Mouse (Mus musculus) cortical plate, adult 2 months (tissue): ENCODE data around the gene Map4k2. TPM values are rescaled to one million over a fixed set of nuclear protein-coding genes. Genes with fewer than 3 reads are reported as not detected.
A peak's percentile ranks its signal among the peaks of the same experiment; 100 is the strongest.

Experiments used
- H3K27ac ChIP-seq: fragments of 200-500 bp; 2 replicates; pipeline ENCODE4 v1.5.1; 2012; ENCODE audit warnings: low read length, control low read depth, inconsistent platforms; ENCODE audit not compliant: insufficient read depth
- H3K4me1 ChIP-seq: fragments of 200-500 bp; 2 replicates; pipeline ENCODE4 v1.6.1; 2011; ENCODE audit warnings: low read length; ENCODE audit not compliant: control insufficient read depth, insufficient read depth
- H3K4me3 ChIP-seq: fragments of 200-500 bp; 2 replicates; pipeline ENCODE4 v1.5.1; 2011; ENCODE audit warnings: mild to moderate bottlenecking, low read length, control low read depth; ENCODE audit not compliant: insufficient read depth
- CTCF ChIP-seq: fragments of 200-500 bp; IDR thresholded peaks from 2 replicates; pipeline ENCODE4 v1.5.1; 2011; ENCODE audit warnings: mild to moderate bottlenecking, control low read depth, low read length; ENCODE audit not compliant: insufficient read depth; ENCODE audit errors: extremely low read depth
- POLR2A ChIP-seq: fragments of 200-500 bp; IDR thresholded peaks from 2 replicates; pipeline ENCODE4 v1.6.1; 2011; ENCODE audit warnings: mild to moderate bottlenecking, low read length, control low read depth; ENCODE audit not compliant: insufficient read depth; ENCODE audit errors: extremely low read depth
- polyA plus RNA-seq: library from polyadenylated mRNA; depleted of rRNA; stranded (reverse); fragments of >200 nt; gene quantifications from 2 replicates; pipeline ENCODE4 v1.2.3, GENCODE M21; 2012

Map4k2 gene
- polyA plus RNA-seq, 1 experiment, result 237 TPM

DNA sequence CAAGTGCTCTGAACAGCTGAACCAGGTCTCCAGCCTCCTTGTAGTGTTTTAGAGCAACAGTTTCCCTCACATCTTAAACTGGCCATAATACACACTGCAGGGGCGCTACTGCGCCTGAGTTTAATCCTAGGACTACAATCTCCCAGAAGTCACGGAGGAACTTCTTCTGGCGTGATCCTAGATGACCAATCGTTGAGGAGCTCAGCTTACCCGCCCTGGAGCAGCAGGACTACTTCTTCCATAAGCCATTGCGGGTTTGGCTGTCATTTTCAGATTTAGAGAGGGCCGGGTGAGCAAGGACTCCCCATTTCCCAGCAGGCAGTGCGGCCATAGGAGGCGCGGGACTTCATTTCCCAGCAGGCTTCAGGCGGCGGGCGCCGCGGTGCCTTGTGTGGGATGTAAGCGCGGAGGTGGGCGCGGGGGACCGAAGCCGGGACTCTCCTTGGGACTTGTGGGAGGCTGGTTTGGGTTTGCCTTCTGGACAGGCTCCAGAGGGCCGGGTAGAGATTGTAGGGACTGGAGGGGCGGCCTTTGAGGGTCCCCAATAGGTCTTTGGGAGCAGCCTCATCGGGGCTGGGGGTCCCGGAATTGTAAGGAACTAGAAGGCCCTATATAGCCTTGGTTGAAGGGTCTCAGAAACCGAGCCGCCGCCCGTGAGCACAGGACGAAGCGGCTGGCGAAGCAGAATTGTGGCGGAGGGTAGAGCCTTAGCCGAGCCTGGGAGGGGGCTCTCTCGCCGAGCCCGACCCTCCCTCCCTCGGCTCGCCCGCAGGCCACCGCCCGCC, 6.1 kb upstream of the Map4k2 start, which contains the start of gene Men1:
TSS of gene Men1 (plus strand) at position 307 of the 785 bp plus-strand sequence.
- H3K4me1 ChIP-seq, result peaks cover 5% of the 10 kb centered on the region; the same call in 1 of the 2 replicates

DNA sequence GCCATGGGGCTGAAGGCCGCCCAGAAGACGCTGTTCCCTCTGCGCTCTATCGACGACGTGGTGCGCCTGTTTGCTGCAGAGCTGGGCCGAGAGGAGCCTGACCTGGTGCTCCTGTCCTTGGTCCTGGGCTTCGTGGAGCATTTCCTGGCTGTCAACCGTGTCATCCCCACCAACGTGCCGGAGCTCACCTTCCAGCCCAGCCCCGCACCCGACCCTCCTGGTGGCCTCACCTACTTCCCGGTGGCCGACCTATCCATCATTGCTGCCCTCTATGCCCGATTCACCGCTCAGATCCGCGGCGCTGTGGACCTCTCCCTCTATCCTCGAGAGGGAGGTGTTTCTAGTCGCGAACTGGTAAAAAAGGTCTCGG, 5.5 kb upstream of the Map4k2 start:
- H3K4me1 ChIP-seq, result peaks cover 5% of the 10 kb centered on the region; the same call in 1 of the 2 replicates
- H3K4me3 ChIP-seq, result peak overlapping the region; percentile 76
- TF ChIP-seq POLR2A (no peak), CTCF (no peak)
- H3K27ac ChIP-seq, result no peak overlapping the region

More for the DNA sequence above, 6.1 kb upstream of the Map4k2 start, which contains the start of gene Men1:
- H3K27ac ChIP-seq, result peak within 1 kb of the TSS; percentile 32; the same call in 1 of the 2 replicates
- peak within 1 kb of the TSS; percentile 76 for H3K4me3 ChIP-seq
- peak; percentile 60; the same call in 1 of the 2 replicates for TF ChIP-seq POLR2A
- TF ChIP-seq CTCF, result no peak

DNA sequence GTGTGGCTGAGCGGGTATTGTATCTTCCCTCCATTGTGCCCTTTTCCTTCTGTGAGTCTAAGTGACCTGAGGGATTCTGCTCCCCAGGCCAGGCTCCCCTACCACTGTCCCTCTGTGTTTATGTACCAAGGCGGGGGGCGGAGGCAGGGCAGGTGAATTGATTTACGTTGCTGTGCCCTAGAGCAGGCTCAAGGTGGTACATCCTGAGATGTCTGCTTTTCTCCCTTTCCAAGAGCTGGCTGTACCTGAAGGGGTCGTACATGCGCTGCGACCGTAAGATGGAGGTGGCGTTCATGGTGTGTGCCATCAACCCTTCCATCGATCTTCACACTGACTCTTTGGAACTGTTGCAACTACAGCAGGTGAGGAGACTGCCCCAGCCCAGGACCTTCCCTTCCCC, 4.0 kb upstream of the Map4k2 start:
- Histone ChIP-seq H3K27ac (no peak overlapping the region), H3K4me3 (no peak overlapping the region), H3K4me1 (peaks cover 5% of the 10 kb centered on the region; the same call in 1 of the 2 replicates)
- TF ChIP-seq POLR2A (no peak), CTCF (no peak)

DNA sequence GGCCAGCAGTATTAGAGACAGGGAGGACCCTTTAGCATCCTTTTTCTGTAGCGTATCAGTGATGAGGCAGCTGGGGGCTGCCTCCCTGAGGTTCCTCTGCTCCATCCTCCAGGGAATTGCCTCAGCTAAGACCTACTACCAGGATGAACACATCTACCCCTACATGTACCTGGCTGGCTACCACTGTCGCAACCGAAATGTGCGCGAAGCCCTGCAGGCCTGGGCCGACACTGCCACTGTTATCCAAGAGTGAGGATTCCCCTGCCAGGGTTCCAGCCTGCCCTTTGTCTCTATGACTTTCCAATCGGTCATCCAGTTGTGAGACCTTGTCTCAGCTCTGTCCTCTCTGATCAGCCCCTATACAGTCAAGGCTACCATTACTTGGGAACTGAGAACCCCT, 2.8 kb upstream of the Map4k2 start:
- Histone ChIP-seq H3K27ac (no peak overlapping the region), H3K4me1 (peaks cover 5% of the 10 kb centered on the region; the same call in 1 of the 2 replicates), H3K4me3 (no peak overlapping the region)
- TF ChIP-seq POLR2A (no peak), CTCF (no peak)

DNA sequence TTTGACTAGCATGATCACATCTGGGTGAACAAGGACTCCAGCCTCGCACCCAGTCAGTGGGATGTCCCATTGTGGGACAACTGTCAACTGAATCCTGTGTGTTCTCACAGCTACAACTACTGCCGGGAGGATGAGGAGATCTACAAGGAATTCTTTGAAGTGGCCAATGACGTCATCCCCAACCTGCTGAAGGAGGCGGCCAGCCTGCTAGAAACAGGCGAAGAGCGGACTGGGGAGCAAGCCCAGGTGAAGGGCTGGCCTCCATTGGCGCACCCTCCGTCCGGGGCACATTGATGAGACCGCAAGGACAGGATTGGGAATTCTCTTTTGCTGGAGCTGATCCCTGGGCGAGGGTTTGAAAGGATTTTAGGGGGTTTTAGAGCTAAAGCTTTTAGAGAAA, 2.2 kb upstream of the Map4k2 start:
- Histone ChIP-seq H3K27ac (no peak overlapping the region), H3K4me1 (peaks cover 5% of the 10 kb centered on the region; the same call in 1 of the 2 replicates), H3K4me3 (no peak overlapping the region)
- TF ChIP-seq CTCF (no peak), POLR2A (no peak)

DNA sequence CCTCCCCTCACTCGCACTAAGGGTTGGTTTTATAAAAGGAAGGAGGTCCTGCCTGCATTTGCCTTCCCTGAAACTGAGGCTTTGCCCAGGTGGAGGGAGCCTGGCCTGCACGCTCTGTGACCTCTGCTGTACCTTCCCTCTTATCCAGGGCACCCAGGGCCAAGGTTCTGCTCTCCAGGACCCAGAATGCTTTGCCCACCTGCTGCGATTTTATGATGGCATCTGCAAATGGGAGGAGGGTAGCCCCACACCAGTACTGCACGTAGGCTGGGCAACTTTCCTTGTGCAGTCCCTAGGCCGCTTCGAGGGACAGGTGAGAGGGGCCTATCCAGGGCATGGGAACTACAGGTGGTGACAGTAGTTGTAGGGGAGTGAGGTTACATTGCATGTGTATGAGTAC, 1.7 kb upstream of the Map4k2 start:
- TF ChIP-seq POLR2A, result no peak
- H3K4me1 ChIP-seq, result peaks cover 5% of the 10 kb centered on the region; the same call in 1 of the 2 replicates
- H3K4me3 ChIP-seq, result no peak overlapping the region
- H3K27ac ChIP-seq, result no peak overlapping the region

DNA sequence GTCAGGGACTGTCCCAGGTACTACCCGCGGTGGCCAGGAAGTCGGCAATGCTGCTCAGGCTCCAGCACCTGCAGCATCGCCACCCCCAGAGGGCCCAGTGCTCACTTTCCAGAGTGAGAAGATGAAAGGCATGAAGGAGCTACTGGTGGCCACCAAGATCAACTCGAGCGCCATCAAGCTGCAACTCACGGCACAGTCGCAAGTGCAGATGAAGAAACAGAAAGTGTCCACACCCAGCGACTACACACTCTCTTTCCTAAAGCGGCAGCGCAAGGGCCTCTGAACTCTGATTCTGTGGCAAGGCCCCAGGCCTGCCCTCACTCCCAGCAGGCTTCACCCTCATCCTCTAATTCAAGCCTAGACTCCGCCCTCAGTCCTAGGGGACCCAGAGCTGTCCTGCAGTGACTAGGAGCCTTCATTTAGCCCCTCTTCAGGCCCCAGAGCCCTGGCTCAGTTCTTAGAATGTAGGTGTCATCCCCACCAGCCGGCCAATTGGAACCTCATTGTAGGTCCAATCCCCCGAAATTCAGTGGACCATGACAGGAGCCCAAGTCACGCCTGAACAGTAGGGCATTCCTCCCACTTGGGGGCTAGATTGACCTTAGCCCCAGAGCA, 938 bp upstream of the Map4k2 start:
- peaks cover 2% of the 10 kb centered on the region; the same call in 1 of the 2 replicates for H3K4me1 ChIP-seq
- peak overlapping the region; percentile 41; the same call in 1 of the 2 replicates for H3K27ac ChIP-seq
- peak overlapping the region; percentile 48; the same call in 1 of the 2 replicates for H3K4me3 ChIP-seq
- TF ChIP-seq CTCF (no peak), POLR2A (no peak)

DNA sequence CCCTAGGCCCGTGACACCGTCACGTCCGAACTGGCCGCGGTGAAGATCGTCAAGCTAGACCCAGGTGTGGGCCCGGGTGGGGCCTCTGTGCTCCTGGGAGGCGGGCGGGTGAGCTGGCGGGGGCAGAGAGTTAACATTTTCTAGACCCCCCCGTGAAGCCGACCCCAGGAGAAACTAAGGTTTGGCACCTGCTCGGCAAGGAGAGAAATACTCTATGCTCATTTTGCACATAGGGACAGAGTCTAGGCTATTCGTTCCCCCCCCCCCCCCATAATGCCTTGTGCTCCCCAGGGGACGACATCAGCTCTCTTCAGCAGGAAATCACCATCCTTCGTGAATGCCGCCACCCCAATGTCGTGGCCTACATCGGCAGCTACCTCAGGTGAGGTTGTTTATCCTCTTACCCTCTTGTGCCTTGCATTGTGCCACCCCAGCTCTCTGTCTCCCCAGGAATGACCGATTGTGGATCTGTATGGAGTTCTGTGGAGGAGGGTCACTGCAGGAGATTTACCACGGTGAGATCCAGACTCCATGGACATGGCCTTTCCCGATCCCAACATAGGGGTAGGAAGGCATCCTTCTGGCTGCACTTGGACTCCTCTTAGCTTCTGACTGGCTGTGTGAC, 630 bp downstream of the Map4k2 start:
- Histone ChIP-seq H3K4me3 (peak overlapping the region; percentile 48), H3K27ac (no peak overlapping the region), H3K4me1 (peaks cover 2% of the 10 kb centered on the region; the same call in 1 of the 2 replicates)
- TF ChIP-seq POLR2A (no peak), CTCF (no peak)

DNA sequence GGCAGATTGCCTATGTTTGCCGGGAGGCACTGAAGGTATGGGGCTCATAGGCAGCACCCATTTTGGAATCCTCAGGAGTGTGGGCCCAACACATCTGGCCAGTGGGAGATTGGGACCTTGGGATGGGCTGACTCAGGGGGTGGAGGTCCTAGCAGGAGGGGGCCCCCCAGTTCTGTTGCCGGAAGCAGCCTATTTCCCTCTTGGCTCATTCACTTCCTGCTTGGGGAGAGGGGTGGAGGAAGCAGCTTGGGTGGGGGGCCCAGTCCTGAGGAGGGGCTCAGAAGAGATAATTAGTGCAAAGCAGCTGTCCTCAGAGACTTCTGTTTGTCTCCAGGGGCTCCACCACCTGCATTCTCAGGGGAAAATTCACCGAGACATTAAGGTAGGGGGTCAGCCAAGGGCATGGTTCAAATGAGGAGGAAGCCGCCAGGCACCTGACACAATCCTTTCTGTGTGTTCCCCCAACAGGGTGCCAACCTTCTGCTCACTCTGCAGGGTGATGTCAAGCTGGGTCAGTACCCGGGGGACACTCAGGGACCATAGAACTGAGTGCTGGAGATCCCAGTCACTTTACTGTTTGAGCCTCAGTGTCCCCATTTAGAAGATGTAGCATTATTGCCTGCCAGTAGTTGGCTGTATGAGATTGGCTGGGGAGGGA, 1.5 kb downstream of the Map4k2 start:
- peak overlapping the region; percentile 48; the same call in 1 of the 2 replicates for H3K4me3 ChIP-seq
- TF ChIP-seq CTCF (no peak), POLR2A (no peak)
- no peak overlapping the region for H3K27ac ChIP-seq
- no peaks in the 10 kb centered on the region for H3K4me1 ChIP-seq
